Mouse (Mus musculus) midbrain, embryonic 16.5 days (tissue): ENCODE data around the gene Fgf15. TPM values are rescaled to one million over a fixed set of nuclear protein-coding genes. Genes with fewer than 3 reads are reported as not detected.
A peak's percentile ranks its signal among the peaks of the same experiment; 100 is the strongest.

ENCODE experiments used
- ATAC-seq: fragments of 200-750 bp; cut with Nextera tagmentation; 2 replicates; pipeline ENCODE4 v1.8.0; 2017; ENCODE audit warnings: moderate TSS enrichment
- H3K27ac ChIP-seq: fragments of 300-500 bp; sonication (generic); 2 replicates; pipeline ENCODE4 v1.5.1; 2014; ENCODE audit warnings: mild to moderate bottlenecking, low read length, mixed read lengths
- H3K27me3 ChIP-seq: fragments of 300-500 bp; sonication (generic); 2 replicates; pipeline ENCODE4 v1.6.1; 2014; ENCODE audit warnings: low read depth, low read length, mixed read lengths; ENCODE audit not compliant: control insufficient read depth, insufficient read depth
- H3K36me3 ChIP-seq: fragments of 300-500 bp; sonication (generic); 2 replicates; pipeline ENCODE4 v1.6.1; 2014; ENCODE audit warnings: mild to moderate bottlenecking, low read length, moderate library complexity, mixed read lengths; ENCODE audit not compliant: control insufficient read depth, insufficient read depth
- H3K4me1 ChIP-seq: fragments of 300-500 bp; sonication (generic); 2 replicates; pipeline ENCODE4 v1.6.1; 2014; ENCODE audit warnings: mild to moderate bottlenecking, low read length, mixed read lengths; ENCODE audit not compliant: control insufficient read depth, insufficient read depth
- H3K4me2 ChIP-seq: fragments of 300-500 bp; sonication (generic); 2 replicates; pipeline ENCODE4 v1.6.1; 2014; ENCODE audit warnings: mild to moderate bottlenecking, low read length, mixed read lengths
- H3K4me3 ChIP-seq: fragments of 300-500 bp; sonication (generic); 2 replicates; pipeline ENCODE4 v1.5.1; 2014; ENCODE audit warnings: low read depth, mild to moderate bottlenecking, low read length, moderate library complexity, mixed read lengths
- H3K9ac ChIP-seq: fragments of 300-500 bp; sonication (generic); 2 replicates; pipeline ENCODE4 v1.6.1; 2014; ENCODE audit warnings: low read depth, low read length, mixed read lengths
- H3K9me3 ChIP-seq: fragments of 300-500 bp; sonication (generic); replicated peaks from 2 replicates; pipeline ENCODE4 v1.6.1; 2014; ENCODE audit warnings: mild to moderate bottlenecking, low read length, mixed read lengths; ENCODE audit not compliant: control insufficient read depth, poor library complexity, severe bottlenecking
- WGBS: fragments of 180-500 bp; shearing (Covaris S2); extraction: QIAGEN DNeasy Blood & Tissue Kit; methylation state at CpG from one replicate; pipeline ENCODE4 v1.1.7; 2014; 5-methylcytosine and 5-hydroxymethylcytosine counted together
- polyA plus RNA-seq: library from polyadenylated mRNA; unstranded; fragments of >200 nt; fragmentation: Nextera tagmentation; extraction: Ambion mirVana; gene quantifications from 2 replicates; pipeline ENCODE4 v1.2.1, GENCODE M21; 2015

Gene Fgf15
- polyA plus RNA-seq, 1 experiment from 2014 or later, result 19.0 TPM

DNA sequence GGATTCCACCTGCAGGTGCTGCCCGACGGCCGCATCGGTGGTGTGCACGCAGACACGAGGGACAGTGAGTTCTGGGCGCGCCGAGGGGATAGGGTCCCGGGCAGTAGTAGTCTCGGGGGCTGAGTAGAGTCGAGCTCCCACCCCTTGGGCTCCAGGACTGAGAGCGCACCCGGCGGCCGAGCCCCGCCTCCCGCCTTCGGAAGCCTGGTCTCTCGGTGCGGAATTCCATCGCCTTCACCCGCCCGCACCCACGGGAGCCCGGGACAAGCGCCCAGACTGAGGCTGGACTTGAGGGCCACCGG lies 34.6 kb upstream of the Fgf15 start:
- Histone ChIP-seq H3K27me3 (peaks cover 60% of the 10 kb centered on the region), H3K4me3 (peak overlapping the region; percentile 20), H3K27ac (no peak overlapping the region), H3K4me1 (peaks cover 9% of the 10 kb centered on the region; the same call in 1 of the 2 replicates), H3K4me2 (peak overlapping the region; percentile 16), H3K36me3 (no peaks in the 10 kb centered on the region), H3K9ac (no peak overlapping the region), H3K9me3 (no peaks in the 10 kb centered on the region)
- WGBS, result under 1% methylated on average over 28 of the region's 28 CpGs
- no peak for ATAC-seq

GRCm38 (mm10) chr7:144862126-144862525 lies 34.2 kb upstream of the Fgf15 start:
- Histone ChIP-seq H3K4me2 (peak overlapping the region; percentile 16), H3K9ac (no peak overlapping the region), H3K4me3 (no peak overlapping the region), H3K4me1 (peaks cover 9% of the 10 kb centered on the region; the same call in 1 of the 2 replicates), H3K27ac (no peak overlapping the region), H3K36me3 (no peaks in the 10 kb centered on the region), H3K27me3 (peaks cover 60% of the 10 kb centered on the region), H3K9me3 (no peaks in the 10 kb centered on the region)
- no peak for ATAC-seq
- WGBS, result 0% methylated on average over 15 of the region's 15 CpGs

- Histone ChIP-seq H3K4me2 (no peak overlapping the region), H3K4me1 (peaks cover 9% of the 10 kb centered on the region; the same call in 1 of the 2 replicates), H3K9me3 (no peaks in the 10 kb centered on the region), H3K9ac (no peak overlapping the region), H3K27ac (no peak overlapping the region), H3K27me3 (peaks cover 60% of the 10 kb centered on the region), H3K4me3 (no peak overlapping the region), H3K36me3 (no peaks in the 10 kb centered on the region)
- ATAC-seq, result no peak
- WGBS, result 4% methylated on average over 18 of the region's 18 CpGs
Measured at GRCm38 (mm10) chr7:144862712-144863111, 33.6 kb upstream of the Fgf15 start.

GRCm38 (mm10) chr7:144863196-144863595 lies 33.1 kb upstream of the Fgf15 start:
- WGBS, result 3% methylated on average over 11 of the region's 11 CpGs
- no peak overlapping the region for H3K4me2 ChIP-seq
- H3K27ac ChIP-seq, result no peak overlapping the region

DNA sequence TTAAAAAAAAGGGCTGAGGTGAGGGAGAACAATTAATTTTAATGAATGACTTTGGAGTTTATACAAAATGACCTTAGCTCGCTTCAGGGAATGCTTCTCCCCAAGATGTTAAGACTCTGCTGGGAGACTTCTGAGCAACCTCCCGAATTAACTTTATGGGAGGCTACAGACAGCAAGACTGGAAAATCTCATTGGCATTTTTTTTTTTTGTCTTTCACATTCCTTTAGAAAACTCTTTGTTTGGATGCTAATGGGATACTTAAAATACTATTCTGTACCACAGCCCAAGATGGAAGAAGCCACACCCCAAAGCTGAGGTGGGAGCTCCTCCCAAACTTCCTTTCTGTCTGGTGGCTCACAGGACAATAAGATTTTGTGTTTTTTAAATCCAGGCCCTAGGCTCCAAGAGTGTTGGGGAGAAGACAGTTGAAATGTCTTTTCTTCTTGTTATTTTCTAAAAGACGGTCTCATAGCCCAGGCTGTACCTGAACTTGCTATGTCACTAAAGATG lies 32.1 kb upstream of the Fgf15 start:
- H3K27me3 ChIP-seq, result peaks cover 60% of the 10 kb centered on the region
- no peaks in the 10 kb centered on the region for H3K9me3 ChIP-seq
- H3K27ac ChIP-seq, result no peak overlapping the region
- no peak for ATAC-seq
- peaks cover 9% of the 10 kb centered on the region; the same call in 1 of the 2 replicates for H3K4me1 ChIP-seq
- no peak overlapping the region for H3K4me2 ChIP-seq
- H3K9ac ChIP-seq, result no peak overlapping the region
- H3K4me3 ChIP-seq, result no peak overlapping the region
- H3K36me3 ChIP-seq, result no peaks in the 10 kb centered on the region
- 47% methylated on average over 3 of the region's 3 CpGs for WGBS

More at GRCm38 (mm10) chr7:144863196-144863595, 33.1 kb upstream of the Fgf15 start:
- Histone ChIP-seq H3K4me1 (peaks cover 9% of the 10 kb centered on the region; the same call in 1 of the 2 replicates), H3K9me3 (no peaks in the 10 kb centered on the region), H3K36me3 (no peaks in the 10 kb centered on the region), H3K9ac (no peak overlapping the region), H3K4me3 (no peak overlapping the region), H3K27me3 (peaks cover 60% of the 10 kb centered on the region)
- ATAC-seq, result no peak

GRCm38 (mm10) chr7:144867161-144867560 lies 29.2 kb upstream of the Fgf15 start:
- H3K4me3 ChIP-seq, result no peak overlapping the region
- H3K4me2 ChIP-seq, result no peak overlapping the region
- peaks cover 33% of the 10 kb centered on the region for H3K27me3 ChIP-seq
- H3K27ac ChIP-seq, result no peak overlapping the region
- no peak overlapping the region for H3K9ac ChIP-seq
- 69% methylated on average over 4 of the region's 4 CpGs for WGBS
- H3K9me3 ChIP-seq, result no peaks in the 10 kb centered on the region
- ATAC-seq, result no peak
- H3K4me1 ChIP-seq, result no peaks in the 10 kb centered on the region; the same call in 1 of the 2 replicates
- H3K36me3 ChIP-seq, result no peaks in the 10 kb centered on the region

DNA sequence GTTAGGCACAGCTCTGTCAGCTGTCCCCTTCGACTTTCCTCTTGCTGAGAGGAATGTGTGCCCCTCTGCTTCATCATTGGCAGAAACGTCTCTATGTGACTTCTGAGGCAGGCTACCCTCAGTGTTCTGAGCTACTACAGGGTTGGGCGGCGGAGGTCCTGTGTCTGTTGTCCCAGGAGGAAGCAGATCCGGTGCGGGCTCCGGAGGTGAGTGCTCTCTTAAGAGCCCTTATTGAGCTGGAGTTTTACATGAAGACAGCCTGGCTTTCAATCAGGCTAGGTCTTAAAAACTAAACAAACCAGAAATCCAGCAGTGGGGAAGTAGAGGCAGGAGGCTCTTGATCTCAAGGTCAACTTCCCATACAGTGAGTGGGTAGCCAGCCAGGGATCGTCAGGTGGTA lies 28.7 kb upstream of the Fgf15 start:
- Histone ChIP-seq H3K4me1 (no peaks in the 10 kb centered on the region), H3K27ac (no peak overlapping the region), H3K4me2 (no peak overlapping the region), H3K9me3 (no peaks in the 10 kb centered on the region), H3K27me3 (peaks cover 29% of the 10 kb centered on the region), H3K4me3 (no peak overlapping the region), H3K9ac (no peak overlapping the region), H3K36me3 (no peaks in the 10 kb centered on the region)
- 84% methylated on average over 8 of the region's 8 CpGs for WGBS
- ATAC-seq, result no peak

DNA sequence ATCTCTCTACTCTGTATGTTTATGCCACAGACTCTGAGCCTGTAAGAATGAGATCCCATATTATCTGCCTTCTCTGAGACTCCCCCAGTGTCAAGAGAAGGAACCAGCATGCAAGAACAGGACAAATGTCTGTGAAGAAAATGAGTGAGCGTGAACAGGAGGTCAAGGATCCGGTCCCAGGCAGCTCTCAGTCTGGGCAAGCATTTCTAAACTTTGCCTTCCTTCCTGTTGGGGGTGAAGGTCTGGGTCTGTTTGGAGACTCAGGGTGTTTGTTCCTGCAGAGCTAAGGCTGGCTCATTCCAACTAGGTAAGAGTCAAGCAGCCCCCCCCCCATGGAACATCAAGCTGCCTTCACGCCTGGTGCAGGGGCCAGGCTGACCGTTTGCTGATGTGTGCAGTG lies 23.9 kb upstream of the Fgf15 start:
- no peak for ATAC-seq
- H3K27ac ChIP-seq, result no peak overlapping the region
- WGBS, result 67% methylated on average over 4 of the region's 4 CpGs

GRCm38 (mm10) chr7:144873160-144873559 lies 23.2 kb upstream of the Fgf15 start:
- no peak overlapping the region for H3K9ac ChIP-seq
- H3K27me3 ChIP-seq, result no peaks in the 10 kb centered on the region
- ATAC-seq, result no peak
- H3K4me2 ChIP-seq, result no peak overlapping the region
- H3K4me1 ChIP-seq, result no peaks in the 10 kb centered on the region
- no peaks in the 10 kb centered on the region for H3K36me3 ChIP-seq
- H3K4me3 ChIP-seq, result no peak overlapping the region
- no peaks in the 10 kb centered on the region for H3K9me3 ChIP-seq
- H3K27ac ChIP-seq, result no peak overlapping the region
- WGBS, result 65% methylated on average over 4 of the region's 4 CpGs

More for the DNA sequence above, 23.9 kb upstream of the Fgf15 start:
- Histone ChIP-seq H3K9me3 (no peaks in the 10 kb centered on the region), H3K9ac (no peak overlapping the region), H3K27me3 (no peaks in the 10 kb centered on the region), H3K4me3 (no peak overlapping the region), H3K4me1 (no peaks in the 10 kb centered on the region), H3K4me2 (no peak overlapping the region), H3K36me3 (no peaks in the 10 kb centered on the region)
